Mouse (Mus musculus) cerebellum, adult 18-20 months (tissue): ENCODE measurements around the gene Ninj2.
A peak's percentile ranks its signal among the peaks of the same experiment; 100 is the strongest.

Experiments used
- DNase-seq, 2 experiments: peaks; one replicate each; pipeline ENCODE4 v3.0.0; 2021

Gene Ninj2

DNA sequence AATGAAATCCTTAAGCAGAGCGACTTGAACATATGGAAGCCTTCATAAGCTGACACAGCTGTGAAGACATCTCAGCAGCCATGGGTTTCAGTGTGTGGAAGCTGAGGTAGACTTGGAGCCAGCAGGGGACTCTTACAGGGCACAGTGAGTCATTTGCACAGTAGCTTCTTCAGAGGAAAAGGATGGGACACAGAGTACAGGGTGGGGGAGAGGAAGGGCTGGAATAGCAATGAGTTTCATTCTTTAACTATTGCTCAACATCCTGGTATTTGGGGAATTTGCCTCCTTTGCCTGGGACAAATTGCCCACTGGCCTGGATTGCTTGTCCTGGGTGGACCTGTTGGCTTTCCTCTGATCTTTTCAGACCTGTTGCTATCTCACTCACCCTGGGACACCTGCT lies 52.3 kb downstream of the Ninj2 start:
- DNase-seq: no peak

DNA sequence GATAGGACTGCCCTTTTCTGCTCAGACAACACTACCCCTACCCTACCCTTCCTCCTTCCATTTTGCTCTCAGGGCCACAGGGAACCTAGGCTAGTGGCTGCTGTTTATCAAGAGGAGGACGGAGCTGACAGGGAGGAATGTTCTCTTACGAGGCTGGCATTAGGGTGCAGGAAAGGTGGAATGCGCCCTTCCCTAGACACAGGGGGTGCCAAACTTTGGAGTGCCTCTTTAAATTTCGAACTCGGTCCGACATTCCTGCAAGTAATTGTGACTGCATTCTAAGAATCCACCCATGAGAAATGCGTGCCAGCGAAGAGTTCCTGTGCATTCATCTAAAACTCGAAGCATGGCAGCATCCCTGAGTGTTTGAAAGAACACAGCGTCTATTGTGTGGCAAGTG lies 53.5 kb downstream of the Ninj2 start:
- no peak for DNase-seq

DNA sequence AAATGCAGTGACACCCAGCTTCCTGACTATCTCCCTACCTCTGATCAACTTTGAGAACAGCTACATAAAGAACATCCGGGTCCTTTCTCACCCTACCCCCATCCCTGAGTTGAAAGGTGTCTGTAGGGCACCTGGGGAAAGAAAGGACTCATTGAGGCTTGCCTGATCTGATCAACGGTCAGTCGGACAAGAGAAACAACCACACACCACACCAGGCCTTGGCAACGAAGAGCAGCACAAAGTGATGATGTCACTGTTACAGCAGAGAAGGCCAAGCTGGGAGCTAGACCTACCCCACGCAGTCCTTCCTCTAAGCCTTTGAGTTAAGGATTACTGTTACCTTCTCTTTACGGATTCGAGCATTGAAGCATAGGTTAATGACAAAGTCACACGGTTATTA lies 54.3 kb downstream of the Ninj2 start:
- DNase-seq: no peak

DNA sequence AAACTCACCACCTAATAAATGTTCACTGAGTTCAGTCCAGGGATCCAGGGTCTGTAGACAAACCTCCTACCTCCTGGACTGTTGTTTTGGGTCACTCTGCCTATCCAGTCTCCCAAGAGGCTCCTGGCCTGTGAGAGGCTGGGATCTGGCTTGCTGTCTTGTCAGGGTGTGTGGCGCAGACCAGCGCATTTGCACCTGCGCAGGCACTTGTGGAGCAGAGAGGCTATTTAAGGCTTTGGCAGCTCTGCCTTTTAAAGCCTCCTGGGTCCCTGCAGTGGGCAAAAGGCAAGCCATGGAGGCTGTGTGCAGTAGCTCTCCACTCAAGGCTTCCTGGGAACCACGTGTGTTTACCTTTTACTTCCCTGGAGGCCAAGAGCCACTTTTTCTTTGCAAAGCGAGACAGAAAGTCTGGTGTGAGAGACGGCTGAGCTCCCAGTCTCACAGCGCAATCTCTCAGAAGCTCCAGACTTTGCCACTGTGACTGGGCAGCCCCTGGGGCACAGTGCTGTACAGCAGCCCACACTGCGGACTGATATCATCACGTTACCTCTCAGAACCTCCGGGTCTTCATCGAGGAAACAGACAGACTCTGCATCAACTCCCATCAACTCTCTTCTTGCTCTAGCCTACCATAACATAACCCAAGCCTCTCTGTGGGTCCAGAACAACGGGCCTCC lies 55.7 kb downstream of the Ninj2 start:
- no peak for DNase-seq

DNA sequence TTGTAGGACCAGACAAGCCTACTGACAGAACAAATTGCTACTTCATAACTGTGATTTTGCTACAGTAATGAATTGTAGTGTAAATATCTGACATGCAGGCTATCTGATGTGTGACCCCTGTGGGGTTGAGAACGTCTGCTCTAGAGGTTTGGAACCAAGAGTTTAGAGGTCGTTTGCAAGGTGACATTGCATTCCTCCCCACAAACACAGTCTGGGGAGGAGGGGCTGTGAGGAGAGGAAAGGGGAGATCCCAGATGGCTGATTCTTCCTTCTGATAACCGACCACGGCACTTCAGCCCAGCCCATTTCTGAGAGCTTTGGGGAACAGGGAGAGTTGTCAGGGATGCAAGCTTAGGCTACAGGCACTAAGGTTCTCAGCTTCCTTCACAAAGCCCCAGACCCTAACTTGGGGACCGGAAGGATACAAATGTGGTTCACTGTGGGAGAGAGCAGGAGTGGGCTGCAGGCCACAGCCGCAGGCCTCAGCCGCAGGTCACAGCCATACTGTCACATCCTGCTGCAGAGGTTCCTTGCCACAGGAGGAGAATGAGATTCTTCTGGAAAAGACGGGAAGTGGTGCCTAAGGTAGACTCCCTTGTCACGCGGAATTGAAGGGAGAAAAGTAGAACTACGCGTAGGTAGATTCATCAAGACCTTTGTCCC lies 56.4 kb downstream of the Ninj2 start:
- no peak for DNase-seq

DNA sequence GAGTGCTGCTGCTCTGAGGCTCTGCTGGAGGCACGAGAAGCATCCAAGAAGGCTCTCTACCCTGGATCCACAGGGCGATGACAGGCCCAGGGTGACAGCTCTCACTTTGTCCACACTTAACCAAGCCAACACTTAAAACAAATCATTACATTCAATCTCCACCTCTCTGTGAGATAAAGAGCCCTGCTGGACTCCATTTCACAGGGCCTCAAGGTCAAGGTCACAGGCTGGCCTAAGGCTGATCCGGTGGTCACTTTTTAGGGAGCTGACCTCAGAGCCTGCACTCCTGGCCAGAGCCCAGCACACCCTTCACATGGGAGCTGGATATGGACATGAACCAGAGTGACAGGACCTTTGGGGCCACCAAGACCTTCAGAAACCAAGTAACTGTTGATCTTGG lies 57.1 kb downstream of the Ninj2 start:
- DNase-seq: no peak

DNA sequence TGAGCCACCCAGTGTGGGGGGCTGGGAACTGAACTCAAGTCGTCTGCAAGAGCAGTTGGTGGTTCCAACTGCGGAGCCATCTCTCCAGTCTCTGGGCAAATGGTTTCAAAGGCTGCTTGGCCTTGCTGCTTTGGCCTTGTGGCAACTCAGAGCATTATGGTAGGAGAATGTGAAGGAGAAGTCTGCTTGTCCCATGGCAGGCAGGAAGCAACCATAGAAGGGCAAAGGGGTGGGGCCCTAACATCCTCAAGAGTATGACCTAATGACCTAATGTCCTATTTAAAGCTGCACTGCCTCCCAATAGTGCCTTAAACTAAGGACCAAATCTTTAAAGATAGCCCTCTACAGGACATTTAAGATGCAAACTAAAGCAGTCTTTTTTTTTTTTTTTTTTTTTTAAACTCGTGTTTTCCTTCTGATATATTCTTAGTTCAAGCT lies 58.5 kb downstream of the Ninj2 start:
- DNase-seq: no peak

DNA sequence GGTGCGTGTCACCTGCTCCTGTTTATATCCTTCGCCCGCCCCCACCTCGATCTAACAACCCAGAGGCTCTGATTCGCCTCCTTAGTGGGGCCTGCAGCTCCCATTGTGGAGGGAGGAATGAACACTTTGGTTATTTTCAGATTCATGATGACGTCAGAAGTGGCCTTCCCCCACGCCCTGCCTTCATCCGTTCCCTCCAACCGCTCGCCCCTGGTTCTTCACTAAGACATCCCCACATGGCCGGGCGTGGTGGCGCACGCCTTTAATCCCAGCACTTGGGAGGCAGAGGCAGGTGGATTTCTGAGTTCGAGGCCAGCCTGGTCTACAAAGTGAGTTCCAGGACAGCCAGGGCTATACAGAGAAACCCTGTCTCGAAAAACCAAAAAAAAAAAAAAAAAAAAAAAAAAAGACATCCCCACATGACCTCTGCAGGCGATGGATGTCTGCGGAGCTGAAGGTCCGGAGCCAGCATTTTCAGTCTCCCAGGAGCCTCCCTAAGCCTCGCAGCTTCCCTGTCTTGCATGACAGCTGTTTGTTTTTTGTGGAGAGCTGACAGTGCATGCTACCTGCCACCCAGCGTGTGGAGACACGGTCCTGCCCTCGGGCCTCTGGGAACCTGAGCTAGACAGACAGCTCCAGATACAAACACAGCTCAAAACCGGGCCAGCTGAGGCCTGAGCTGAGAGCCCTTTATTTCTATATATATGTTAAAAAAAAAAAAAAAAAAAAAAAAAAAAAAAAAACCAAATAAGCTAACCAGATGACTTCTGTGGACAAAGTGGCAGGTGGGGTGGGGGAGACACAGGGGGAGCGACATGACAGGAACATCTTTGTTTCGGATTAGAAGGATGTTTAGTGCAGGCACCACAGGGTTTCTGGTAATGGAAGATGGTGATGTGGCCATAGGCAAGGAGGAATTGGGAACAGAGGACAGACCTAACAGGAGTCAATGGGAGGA lies 59.9 kb downstream of the Ninj2 start:
- DNase-seq: no peak

DNA sequence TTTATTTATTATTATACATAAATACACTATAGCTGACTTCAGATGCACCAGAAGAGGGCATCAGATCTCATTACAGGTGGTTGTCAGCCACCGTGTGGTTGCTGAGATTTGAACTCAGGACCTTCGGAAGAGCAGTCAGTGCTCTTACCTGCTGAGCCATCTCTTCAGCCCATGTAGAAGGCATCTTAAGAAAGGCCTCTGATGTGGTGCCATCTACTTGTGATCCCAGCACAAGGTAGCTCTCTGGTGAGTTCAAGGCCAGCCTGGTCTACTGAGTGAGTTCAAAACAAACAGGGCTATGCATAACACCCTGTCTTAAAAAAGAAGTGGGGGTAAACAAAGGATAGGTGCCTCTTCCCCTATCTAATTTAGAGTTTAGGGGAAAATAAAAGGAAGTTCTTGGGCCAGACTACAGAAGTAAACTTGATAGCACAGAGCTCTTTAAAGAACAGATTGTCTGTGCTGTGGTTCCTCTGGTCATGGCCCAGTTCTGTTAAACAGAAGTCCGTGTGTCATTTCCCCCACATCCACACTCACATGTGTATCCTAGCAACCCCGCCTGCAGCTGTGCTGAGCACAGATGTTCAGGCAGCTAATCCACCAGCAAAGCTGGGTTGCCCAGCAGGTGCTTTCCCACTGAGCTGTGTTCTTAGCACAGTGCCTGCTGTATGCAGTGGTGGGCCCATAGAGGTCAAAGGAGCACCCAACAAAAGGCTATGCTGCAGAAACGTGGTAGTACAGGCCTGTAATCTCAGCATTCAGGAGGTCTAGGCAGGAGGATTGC lies 61.6 kb downstream of the Ninj2 start:
- no peak for DNase-seq

DNA sequence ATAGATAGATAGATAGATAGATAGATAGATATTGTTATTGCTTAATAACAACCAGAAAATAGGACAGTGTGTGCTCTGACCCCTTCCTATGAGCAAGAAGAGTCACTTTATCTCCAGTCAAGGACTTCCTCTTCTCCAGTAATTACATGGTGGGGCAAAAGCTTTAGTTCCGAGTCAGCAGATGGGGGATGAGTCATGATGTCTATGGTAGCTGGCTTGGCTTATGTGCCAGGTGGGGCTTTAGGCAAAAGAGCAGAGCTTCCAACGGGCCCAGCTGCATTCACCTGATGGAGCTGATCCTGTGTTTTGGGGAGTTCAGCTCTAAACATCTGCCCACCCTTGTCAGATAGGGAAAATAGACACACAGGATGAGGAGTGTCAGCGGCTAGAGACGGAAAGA lies 62.4 kb downstream of the Ninj2 start:
- DNase-seq: no peak

DNA sequence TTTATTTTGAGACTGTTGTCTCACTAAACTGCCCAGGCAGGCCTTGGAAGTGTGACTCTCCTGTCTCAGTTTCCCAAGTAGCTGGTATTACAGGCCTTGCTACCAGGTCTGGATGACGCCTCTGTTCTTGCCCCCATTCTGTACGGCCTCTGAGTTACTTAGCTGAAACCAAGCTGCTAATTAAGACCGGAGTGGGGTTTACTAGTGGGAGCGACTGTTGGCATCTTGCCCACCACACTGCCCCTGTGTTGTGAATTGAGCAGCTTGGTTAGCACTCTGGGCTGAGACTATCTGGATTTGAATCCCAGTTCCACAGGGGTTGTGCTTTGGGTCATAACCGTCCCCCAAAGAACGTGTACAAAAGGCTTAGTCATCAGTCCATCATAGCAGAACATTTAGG lies 64.3 kb downstream of the Ninj2 start:
- DNase-seq: no peak

DNA sequence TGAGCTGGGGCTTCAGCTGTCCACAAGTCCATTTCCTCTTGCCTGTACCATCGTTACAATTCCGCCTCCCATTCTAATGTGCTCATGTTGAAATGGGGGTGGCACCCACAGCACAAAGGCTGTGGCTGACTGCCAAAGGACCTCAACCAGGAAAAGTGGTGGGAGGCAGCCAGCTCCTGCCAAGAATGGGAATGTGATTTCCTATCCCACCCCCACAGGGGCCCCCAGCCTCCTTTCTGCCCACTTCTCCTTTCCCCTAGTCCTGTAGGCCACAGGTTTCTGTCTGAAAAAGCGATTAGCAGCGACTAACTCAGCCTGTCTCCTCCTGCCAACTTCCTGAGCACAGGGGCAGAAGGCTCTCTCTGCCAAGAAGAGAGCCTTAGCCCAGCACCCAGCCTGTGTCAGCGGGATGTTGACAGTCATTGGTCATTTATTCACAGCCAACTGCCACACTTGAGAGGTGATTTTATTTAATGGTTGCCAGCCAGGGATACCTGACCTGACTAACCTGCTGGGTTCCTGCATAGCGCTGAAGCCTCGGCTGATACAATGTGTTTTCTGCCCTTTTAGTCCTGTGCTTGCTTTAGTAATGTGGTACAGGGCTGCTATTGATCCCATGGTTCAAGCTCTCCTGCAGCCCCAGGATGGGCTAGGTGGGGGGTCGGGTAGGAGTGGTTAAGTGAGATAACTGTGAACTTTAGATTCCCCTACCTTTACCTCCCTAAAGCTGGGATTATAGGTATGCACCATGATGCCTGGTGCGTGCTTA lies 66.2 kb downstream of the Ninj2 start:
- peak in 1 of 2 experiments; percentile 5 for DNase-seq

DNA sequence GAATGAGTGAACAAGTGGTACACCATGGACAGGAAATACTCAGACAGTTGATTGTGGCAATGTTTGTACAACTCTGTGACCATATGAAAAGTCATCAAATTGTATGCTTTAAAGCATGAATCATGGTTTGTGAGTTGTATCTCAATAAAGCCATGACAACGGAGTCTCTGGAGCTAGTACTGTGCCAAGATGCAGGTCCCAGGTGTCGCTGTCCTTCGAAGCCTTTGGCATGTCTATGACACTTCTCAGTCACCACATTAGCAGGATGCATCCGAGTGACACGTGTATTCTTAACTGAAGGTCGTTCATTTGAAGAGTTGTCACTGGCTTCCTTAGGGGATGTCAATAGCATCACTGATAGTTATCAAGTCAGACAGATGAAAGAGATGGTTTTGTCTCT lies 69.8 kb downstream of the Ninj2 start:
- DNase-seq: no peak

DNA sequence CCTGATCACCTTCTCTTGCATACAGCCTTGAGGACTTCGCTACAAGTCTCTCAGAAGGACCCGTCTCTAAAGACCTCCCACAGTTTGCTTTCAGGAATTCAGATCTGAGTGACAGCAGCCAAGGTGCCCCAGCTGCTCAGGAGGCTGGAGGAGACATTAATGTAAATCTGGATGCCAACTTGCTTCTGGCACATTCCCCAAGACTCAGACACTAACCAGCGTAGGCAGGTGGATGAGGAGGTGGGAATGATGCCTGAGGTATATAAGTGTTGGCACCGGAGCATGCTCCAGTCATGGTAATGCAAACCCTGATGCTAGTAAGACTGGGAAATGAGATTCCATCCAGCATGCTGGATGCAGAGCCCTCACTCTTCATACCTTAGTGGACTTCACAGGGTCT lies 71.6 kb downstream of the Ninj2 start:
- DNase-seq: no peak

DNA sequence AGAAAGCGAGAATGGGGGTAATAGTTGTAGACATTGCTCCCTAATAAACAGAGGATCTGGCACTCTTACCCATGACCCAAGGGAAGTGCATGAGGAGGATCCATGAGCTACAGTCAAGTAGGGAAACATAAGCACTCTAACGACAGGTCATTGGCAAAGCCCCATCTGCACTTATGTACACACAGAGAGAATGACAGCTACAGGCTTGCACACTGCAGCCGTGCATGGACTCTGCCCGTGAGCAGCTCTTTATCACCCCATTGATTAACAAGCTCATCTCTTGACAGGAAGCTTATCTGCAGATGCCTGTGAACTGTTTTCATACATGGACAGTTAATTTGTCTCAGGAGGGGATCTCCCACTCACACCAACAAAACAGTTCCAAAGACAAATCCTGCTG lies 74.4 kb downstream of the Ninj2 start:
- no peak for DNase-seq

DNA sequence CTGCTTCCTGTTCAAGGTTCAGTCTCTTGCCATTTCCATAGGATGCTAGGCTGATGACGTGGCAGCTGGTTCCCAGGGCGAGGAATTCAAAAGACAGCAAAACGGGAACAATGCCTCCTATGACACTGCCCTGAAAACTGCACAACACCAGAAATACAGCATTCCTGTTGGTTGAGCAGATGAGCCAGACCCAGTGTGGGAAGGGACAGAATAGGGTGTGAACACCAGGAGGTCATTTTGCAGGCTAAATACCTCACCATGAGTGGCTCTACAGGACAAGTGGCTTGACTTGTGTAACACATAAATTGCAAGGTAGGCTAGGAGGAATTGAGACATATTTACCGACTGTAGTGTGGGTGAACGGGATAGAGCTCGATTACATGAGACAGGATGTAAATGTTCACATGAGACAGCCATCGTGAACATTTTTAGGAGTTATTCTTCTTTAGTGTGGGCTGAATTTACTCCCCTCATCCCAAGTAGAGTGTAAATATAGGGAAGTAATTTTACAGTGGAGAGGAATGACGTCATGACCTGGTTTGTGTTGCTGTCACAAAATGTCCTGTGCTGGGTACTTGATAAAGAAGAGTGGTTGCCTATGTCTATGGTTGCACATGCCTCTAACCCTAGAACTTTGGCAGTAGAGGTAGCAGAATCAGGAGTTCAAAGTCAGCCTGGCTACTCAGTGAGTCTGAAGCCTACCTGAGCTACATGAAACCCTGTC lies 79.3 kb downstream of the Ninj2 start:
- no peak for DNase-seq

DNA sequence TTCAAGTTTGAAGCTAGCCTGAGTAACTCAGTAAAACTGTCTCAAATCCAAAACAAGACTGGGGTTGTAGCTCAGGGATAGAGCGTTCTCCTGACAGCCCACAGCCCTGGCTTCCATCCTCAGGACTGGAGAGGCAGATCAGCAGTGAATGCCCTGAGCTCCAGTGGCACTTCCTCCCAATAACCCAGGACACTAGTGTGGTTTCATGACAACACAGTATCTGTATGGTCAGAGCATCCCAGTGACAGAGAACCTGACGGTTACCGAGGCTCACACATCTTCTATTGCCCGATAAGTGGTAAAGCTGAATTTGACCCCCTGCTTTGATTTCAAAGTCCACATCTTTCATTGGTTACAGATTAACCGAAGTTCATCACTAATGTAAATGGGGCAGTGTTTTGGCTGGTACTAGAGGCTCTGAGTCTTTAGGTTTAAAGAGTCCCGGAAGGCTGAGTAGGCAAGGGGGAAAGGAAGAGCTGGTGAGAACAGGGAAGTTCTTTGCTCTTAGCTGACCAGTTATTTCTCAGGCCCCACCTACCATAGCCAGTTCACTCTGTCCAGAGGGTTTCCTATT lies 81.0 kb downstream of the Ninj2 start:
- no peak for DNase-seq

DNA sequence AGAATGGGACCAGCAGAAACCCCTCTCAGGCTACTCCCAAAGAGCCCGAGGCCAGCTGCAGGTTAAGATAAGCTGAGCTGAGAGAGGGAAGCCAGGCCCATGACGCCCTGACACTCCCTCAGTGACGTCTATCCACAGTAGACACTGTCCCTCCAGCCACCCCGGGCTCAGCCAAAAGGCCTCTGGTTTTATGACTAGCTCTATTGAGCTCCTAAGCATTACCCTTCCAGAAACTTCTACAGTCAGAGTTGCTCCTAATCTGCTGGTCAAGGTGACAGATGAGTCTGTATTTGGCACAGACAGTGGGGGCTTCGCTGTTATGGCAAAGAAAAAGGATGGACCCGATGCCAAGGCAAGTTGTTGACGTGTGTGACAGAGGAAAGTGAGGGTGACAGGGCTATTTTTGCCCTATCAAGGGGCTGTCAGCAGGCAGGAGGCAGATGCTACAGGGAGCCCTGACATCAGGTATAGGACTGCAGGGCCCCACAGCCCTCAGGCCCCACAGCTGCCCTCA lies 81.5 kb downstream of the Ninj2 start:
- DNase-seq: no peak

DNA sequence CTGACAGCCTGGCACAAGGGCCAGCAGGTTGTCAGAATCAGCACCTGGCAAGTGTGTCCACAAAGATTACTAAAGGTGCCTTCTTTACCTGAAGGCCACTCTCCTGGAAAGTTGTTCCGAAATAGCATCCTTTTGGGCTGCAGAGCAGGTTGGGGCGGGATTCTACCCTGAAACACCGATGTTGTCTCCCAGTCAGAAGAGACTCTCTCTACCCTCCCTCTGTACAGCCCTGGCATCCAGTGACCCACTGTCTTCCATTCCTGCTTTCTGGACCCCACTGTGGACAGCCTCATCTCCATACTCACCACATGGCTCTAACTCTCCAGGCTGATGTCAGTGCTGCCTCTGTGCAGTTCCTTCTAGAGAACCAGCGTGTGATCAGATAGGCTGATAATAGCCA lies 82.5 kb downstream of the Ninj2 start:
- no peak for DNase-seq

DNA sequence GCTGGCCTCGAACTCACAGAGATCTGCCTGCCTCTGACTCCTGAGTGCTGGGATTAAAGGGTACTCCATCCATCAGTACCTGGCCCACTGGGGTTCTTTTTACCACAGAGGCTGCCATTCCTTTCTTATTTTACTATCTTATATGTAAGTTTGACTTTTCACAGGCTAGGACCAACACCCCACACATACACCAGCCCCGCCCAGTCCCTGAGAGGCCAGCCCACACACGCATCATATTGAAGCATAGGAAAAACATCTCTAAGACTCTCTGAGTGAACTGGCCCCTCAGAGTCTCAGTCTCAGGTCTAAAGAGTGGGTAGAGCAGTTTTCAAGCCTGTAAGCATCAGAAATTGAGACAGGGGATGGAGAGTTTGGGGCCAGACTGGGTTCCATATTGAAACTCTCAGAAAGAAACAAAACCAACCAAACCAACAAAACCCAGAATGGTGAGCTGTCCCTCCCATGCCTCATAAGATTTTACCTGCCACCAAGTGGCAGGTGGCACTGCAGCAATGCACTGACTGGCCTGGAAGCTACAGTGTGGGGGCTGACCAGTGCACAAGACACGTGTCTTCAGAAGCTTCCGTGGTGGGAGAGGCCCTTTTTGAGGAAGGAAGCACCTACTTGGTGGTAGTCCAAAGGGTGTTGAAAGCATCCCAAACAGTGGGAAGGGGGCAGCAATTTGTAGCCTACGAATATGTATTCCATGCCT lies 86.0 kb downstream of the Ninj2 start:
- DNase-seq: no peak
